Mouse (Mus musculus) large intestine, adult 2 months (tissue): ENCODE data around the gene Slc17a7. TPM values are rescaled to one million over a fixed set of nuclear protein-coding genes. Genes with fewer than 3 reads are reported as not detected.

Source experiments
- DNase-seq: peaks from one replicate; pipeline ENCODE4 v3.0.0-alpha.2; 2012; ENCODE audit warnings: low read depth, low spot score
- WGBS: fragments of 180-500 bp; shearing (Covaris S2); methylation state at CpG from one replicate; pipeline ENCODE4 v1.1.7; 2018; 5-methylcytosine and 5-hydroxymethylcytosine counted together
- polyA plus RNA-seq: library from polyadenylated mRNA; depleted of rRNA; stranded (reverse); fragments of >200 nt; gene quantifications from 2 replicates; pipeline ENCODE4 v1.2.3, GENCODE M21; 2012

Gene Slc17a7
- polyA plus RNA-seq, 1 experiment: 0.11 TPM

- no peak for DNase-seq
- WGBS: 72% methylated on average over 15 of the region's 15 CpGs
Observed at GRCm38 (mm10) chr7:45129776-45130512, 33.8 kb upstream of the Slc17a7 start.

GRCm38 (mm10) chr7:45131850-45132249, 31.9 kb upstream of the Slc17a7 start:
- WGBS: 92% methylated on average over 11 of the region's 11 CpGs
- no peak for DNase-seq

DNA sequence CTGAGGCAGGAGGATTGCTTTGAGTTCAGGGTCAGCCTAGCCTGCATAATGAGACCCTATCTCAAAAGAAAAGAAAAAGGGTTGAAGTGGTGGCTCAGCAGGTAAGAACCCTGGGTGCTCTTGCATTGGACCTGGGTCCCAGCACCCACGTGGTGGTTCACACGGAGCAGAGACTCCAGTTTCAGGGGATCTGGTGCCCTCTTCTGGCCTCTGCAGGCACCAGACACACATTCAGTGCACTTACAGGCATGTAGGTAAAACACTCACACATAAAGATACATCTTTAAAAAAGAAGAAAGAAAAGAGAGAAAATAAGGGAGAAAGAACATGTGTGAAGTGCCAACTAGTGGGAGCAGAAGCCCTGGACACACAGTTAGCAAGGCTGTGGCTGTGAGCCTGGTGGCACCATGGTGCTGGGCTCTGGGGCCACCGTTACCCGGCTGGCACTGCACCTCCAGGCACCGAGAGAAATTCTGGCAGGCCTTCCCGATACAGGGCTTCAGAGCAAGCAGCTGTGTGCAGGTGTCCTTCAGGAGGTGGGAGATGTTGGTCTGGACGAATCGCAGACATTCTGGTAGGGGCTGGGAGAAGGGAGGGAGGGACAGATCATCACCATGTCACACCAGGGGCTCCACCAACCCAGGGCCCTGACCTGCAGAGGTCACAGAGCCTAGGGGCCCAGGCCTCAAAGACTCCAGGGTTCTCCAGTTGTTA, 30.1 kb upstream of the Slc17a7 start:
- 79% methylated on average over 8 of the region's 8 CpGs for WGBS

DNA sequence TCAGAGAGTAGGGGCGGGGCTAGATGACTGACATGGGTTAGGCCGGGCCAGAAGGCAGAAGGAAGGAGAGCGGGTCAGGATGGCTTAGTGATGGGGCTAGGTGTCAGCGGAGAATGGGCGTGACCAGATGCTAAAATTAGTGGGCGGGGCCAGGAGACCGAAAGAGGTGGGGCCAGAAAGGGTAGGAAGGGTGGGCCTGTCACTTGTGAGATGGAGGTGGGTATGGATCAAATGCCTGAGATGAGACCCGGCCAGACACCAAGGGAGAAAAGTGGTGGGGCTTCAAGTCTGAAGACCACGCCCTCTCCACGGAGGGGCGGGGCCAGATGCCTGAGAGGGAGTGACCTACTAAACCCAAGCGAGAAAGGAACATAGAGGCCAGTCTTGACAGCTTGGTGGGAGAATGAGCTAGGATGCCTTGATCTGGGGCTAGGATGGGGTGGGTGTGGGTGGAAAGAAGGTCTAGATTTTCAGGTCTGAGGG, 29.2 kb upstream of the Slc17a7 start:
- WGBS: 25% methylated on average over 12 of the region's 12 CpGs
- DNase-seq: no peak

More for the DNA sequence above, 30.1 kb upstream of the Slc17a7 start:
- no peak for DNase-seq

- no peak for DNase-seq
- WGBS: 81% methylated on average over 3 of the region's 3 CpGs
Observed at GRCm38 (mm10) chr7:45135370-45135769, 28.4 kb upstream of the Slc17a7 start.

DNA sequence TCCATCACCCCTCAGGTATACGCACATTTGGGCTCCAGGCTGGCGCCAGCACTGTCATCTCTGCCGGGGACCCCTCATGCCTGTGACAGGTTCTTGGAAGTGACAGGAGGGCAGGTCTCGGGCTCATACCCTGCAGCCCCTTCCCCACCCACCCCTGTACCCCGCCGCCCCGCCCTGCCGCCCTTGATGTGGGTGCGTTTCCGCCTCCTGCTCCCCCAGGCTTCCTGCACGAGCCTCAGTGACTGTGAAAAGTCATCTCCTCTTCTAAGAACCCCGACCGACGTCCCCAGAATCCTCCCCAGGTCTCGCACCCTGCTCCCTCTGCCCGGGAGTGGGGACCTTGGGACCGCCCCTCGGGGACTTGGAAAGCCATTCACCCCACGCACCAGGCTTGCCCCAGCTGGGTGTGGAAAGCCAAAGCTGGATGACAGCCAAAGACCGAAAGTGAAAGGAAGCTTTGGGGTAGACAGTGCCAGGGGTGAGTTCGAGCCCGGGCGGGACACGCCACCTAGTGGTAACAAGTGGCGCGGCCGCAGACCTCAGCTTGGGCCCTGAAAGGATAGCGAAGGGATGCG, 27.7 kb upstream of the Slc17a7 start, which contains the start of the genes Gm45713 and Flt3l:
Gm45713 (minus strand) TSS at position 239 of the 575 bp plus-strand sequence.
Flt3l (minus strand) TSS at position 440 of the 575 bp plus-strand sequence.
- DNase-seq: peak; percentile 95
- 2% methylated on average over 29 of the region's 29 CpGs for WGBS

DNA sequence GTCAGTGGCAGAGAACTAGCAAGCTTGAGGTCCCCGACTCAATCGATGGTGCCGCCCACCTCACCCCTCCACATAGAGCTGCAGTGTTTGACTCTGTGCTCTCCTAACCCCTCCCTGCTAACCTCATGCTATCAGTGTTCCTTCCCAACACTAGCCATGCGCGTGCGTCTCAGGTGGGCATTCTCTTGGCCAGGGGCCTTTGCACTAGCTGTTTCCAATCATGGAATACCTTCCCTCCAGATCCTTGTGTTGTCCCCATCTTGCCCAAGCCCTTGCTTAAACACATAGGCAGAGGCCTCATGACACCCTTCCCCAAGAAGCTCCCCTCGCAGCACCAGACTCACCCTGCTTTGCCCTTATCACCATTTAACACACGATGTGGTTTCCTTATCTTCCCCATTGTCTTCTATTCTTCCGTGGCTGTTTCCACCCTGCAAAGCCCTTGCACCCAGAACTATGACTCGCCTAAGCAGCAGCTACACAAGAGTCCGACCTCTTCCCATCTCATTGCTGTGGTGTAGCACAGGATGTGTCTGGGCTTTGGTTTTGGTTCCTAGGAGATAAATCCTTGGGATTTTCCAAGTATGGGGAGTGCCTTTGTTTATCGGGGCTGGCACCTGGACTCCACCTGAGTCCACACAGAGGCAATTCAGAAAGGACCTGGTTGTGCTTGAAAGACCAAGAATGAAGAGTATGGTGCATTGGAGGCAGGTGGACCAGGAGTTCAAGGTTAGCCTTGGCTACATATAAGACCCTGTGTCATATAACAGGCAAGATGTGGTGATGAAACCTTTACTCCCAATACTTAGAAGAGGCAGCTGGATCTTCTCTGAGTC, 26.4 kb upstream of the Slc17a7 start:
- DNase-seq: no peak
- 59% methylated on average over 12 of the region's 12 CpGs for WGBS

GRCm38 (mm10) chr7:45138403-45138802, 25.3 kb upstream of the Slc17a7 start:
- WGBS: 100% methylated on average over 1 of the region's 1 CpGs
- DNase-seq: no peak

DNA sequence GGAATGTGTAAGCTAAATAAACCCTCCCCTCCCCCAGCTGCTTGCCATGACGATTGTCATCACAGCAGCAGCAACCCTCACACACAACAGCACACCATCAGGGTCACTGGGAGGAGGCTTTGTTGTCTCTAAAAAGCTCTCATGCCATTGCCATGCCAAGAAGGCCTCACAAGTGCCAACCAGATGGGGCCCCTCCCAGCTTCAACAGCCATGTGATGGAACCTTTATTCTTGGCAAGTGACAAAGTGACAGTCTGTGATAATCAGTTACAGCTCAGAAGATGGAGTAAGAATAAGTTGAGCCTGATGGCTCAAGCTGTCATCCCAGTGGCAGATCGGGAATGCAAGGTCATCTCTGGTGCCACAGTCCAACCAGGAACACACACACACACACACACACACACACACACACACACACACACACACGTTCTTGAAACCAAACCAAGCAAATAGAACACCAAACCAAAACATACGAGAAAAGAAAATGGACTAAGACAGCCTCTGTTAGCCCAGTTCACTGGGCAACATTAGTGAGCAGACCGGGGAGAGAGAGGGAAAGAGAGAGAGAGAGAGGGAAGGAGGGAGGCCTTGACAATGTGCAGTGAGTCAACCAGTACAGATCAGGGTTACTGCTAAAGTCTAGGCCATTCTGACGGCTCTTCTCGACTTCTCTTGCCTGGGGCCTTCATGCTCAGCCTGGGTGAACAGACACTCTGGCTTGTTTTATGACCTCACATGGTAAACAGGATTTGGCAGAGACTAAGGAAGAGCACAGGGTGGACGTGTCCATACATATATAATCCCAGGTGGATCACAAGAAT, 23.6 kb upstream of the Slc17a7 start:
- 66% methylated on average over 8 of the region's 8 CpGs for WGBS
- DNase-seq: no peak

DNA sequence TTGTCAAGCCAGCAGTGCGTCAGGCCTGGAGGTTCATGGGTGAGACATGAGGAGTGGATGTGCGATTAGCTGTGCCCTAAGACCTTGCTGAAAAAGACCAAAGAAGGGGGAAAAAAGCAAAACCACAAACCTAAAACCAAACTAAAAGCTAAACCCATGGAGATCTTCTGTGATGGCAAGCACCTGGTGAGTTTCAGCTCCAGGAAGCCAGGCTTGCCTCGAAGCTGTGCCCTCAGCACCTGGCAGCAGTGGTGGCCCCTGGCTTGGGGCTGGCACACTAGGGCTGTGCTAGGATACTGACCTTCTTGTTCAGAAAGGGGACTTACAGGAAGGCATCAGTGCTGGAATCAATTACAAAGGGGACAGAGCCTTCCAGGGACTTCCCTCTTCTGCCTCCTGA, 22.4 kb upstream of the Slc17a7 start:
- DNase-seq: no peak
- WGBS: 88% methylated on average over 3 of the region's 3 CpGs

DNA sequence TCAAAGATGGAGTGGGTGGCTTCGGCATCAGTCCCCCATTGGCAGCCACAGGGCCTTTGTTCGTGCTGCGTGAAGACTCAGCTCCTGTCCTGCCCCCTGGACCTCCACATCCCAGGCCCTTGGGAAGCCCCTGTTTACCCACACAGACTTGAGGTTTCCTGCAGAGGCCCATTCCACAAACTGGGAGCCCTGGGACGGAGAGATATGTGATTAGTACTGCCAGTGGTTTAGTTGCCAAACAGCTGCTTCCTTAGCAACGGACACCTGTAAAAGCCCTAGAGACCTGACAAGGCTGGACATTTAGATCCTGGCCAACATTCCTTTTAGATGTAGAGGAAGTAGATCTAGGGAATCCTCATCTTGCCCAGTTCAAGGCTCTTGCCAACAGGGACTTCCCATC, 21.8 kb upstream of the Slc17a7 start:
- no peak for DNase-seq
- 93% methylated on average over 5 of the region's 5 CpGs for WGBS

DNA sequence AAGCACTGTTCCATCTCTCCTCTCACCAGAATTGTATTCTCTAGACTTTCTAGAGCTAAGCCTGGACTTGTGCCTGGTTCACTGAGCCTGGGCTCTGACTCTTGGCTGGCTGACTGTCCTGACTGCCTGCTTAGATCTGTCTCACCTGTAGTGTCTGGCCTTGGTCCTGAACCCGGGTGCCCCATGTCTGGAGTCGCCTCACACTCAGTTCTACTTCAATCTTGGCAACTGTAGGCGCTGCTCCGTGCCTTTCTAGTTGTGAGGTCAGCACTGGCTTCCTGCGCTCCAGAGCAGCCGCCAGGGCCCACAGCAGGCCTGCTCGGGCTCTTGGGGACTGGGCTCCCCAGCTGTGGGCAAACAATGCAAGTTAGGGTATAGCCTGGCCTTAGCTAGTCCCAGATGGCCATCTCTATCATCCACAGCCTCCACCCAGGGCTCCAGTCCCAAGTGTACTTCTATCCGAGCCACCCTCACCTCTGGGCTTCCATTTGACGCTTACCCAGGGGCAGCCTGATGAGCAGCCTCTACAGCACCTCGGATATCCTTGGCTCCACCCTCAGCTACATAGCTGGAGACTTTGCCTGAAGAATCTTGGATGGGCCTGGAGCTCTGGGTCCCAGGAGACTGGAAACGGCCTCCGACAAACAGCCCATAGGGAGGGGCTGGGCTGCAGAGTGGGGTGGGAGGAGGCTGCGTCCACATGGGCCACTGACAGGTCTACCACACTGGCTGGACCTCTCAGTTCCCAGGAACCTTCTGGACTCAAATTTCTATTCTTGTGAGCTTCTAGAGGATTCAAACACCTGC, 19.2 kb upstream of the Slc17a7 start:
- DNase-seq: no peak
- WGBS: 88% methylated on average over 13 of the region's 13 CpGs

DNA sequence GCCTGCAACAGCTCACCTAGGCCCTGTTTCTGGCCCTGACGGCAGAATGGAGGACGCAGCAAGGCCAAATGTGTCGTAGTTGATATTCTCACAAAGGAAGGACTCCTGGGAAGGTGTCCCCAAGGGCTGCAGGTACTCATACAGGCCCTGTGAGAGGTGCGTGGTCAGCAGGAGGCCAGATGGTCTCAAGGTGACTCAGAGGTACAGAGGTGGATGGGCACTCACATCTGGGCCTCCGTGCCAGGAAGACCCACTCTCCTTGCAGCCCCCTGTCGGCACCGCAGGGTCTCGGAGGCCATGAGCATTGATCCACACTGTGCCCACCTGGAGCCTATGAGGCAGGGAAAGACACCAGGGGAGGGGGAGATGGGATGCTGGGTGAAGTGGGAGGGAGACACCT, 18.3 kb upstream of the Slc17a7 start:
- 95% methylated on average over 8 of the region's 8 CpGs for WGBS
- no peak for DNase-seq

DNA sequence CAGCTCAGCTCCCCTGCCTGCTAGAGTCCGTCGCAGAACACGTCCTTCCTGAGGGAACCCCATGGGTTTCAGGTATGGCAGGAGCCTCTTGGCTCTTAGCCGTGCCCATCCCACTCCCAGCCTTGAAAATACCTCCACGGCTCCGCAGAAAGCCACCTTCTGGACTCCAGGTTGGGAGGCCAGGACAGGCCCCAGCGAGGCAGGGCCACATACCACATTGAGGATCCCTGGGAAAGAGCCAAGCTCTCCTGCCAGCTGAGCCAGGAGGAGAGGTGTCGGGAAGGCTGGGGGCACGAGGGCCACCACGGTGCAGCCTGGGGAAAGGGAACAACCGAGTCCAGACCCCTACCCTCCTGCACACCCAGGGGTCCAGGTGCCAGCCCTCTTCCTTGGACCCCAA, 16.5 kb upstream of the Slc17a7 start:
- no peak for DNase-seq
- WGBS: 94% methylated on average over 11 of the region's 11 CpGs

GRCm38 (mm10) chr7:45147899-45148298, 15.8 kb upstream of the Slc17a7 start:
- 83% methylated on average over 11 of the region's 11 CpGs for WGBS

DNA sequence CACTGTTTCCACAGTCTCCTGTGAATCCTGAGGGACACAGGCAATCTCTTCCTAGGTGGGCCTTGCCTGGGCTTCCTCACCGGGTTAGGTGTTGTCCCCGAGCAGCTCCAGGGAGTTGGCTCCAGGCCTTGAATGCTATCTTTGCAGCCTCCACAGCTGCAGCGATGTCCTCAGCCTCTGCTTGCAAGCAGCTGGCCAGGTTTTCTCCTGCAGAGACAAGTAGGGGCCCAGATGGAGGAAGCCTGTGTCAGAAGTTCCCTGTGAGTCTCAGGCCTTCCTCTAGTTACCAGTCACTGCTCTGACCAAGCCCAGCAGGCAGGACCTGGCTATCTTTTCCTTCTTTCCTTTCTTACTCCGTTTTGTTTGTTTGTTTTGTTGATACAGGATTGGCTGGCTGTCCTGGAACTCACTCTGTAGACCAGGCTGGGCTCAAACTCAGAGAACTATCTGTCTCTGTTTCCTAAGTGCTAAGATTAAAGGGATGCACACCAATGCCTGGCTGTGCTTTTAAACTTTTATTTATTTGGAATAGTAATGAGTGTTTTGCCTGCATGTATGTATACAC, 15.1 kb upstream of the Slc17a7 start:
- no peak for DNase-seq
- 56% methylated on average over 4 of the region's 4 CpGs for WGBS

More at GRCm38 (mm10) chr7:45147899-45148298, 15.8 kb upstream of the Slc17a7 start:
- DNase-seq: no peak

- DNase-seq: no peak
- WGBS: 83% methylated on average over 6 of the region's 6 CpGs
Observed at GRCm38 (mm10) chr7:45149545-45149944, 14.2 kb upstream of the Slc17a7 start.

GRCm38 (mm10) chr7:45150321-45150720, 13.4 kb upstream of the Slc17a7 start:
- WGBS: 78% methylated on average over 4 of the region's 4 CpGs
- no peak for DNase-seq
